8 mouse cellular contexts compared by ENCODE assay signal in the genomic region with DNA sequence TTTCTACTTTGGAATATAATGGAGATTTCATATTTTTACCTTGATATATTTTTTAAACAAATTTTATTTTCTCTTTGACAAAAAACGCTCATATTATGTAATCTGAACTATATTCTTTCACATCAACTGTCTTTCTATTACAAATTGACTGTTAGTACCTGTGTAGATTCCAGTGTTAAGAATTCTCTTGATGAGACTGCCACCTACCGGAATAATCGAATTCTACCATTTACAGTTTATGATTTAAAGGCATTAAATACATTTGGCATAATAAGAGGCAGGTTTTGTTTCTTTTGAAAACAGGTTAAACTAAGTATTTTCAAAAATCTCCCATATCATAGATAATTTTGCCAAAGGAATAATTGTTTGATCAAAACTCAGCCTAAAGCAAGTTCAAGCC.
DNase-seq lines count a peak whose midpoint lies in the region; ATAC-seq and TF ChIP-seq lines count a peak whose summit lies in the region.
"Had no signal": no experiment of that assay in that cellular context is flagged by ENCODE, and none has a peak within 500 bp of the region (broad histone marks: within the 10 kb centered on the region; RNA-seq: fewer than 3 reads in every experiment).

No protein-coding gene starts in this region.

- H3K36me3 ChIP-seq in kidney, postnatal 0 days (ENCODE audit: insufficient read depth, low read length) = no peaks in the 10 kb centered on the region
- no peaks in the 10 kb centered on the region for H3K36me3 ChIP-seq in kidney, embryonic 16.5 days (ENCODE audit: insufficient read depth, low read length)

- no peak overlapping the region for H3K9ac ChIP-seq in kidney, postnatal 0 days (ENCODE audit: low read depth, low read length)
- no peak overlapping the region for H3K9ac ChIP-seq in kidney, embryonic 16.5 days (replicated peaks; ENCODE audit: low read length)
- H3K9ac ChIP-seq: limb, embryonic 12.5 days had no signal

- H3K27me3 ChIP-seq in kidney, postnatal 0 days (ENCODE audit: insufficient read depth, low read length) = no peaks in the 10 kb centered on the region
- H3K27me3 ChIP-seq in kidney, embryonic 16.5 days (ENCODE audit: insufficient read depth, low read length) = no peaks in the 10 kb centered on the region
- H3K27me3 ChIP-seq: limb, embryonic 12.5 days had no signal

- no peak overlapping the region for H3K4me3 ChIP-seq in kidney, postnatal 0 days (replicated peaks; ENCODE audit: low read depth, low read length)
- no peak overlapping the region for H3K4me3 ChIP-seq in kidney, embryonic 16.5 days (ENCODE audit: low read length)
- H3K4me3 ChIP-seq: limb, embryonic 12.5 days had no signal

- no peak overlapping the region for H3K27ac ChIP-seq in kidney, postnatal 0 days
- no peak overlapping the region for H3K27ac ChIP-seq in kidney, embryonic 16.5 days (ENCODE audit: low read length)
- H3K27ac ChIP-seq: limb, embryonic 12.5 days had no signal

- peak; percentile 69 for DNase-seq in kidney, postnatal 0 days (ENCODE audit: low spot score)
- DNase-seq in CD4-positive helper T cell, adult 2 months (ENCODE audit: low read depth, low spot score) = peak; percentile 40
- DNase-seq in Muller cell, postnatal 12 days (ENCODE audit: inconsistent ontology term) = peak; percentile 33
- peak; percentile 19 for DNase-seq in large intestine, adult 2 months (ENCODE audit: low read depth, low spot score)
- no peak for DNase-seq in urinary bladder, postnatal 25 days (ENCODE audit: low spot score)
- no peak for DNase-seq in layer of hippocampus, adult 9-11 months

- no peak for ATAC-seq in kidney, postnatal 0 days (replicated peaks; ENCODE audit: low FRiP score, low read depth)
- no peak for ATAC-seq in kidney, embryonic 16.5 days (ENCODE audit: low FRiP score, low TSS enrichment)

- H3K9me3 ChIP-seq in kidney, postnatal 0 days (replicated peaks; ENCODE audit: low read length) = no peaks in the 10 kb centered on the region
- no peaks in the 10 kb centered on the region for H3K9me3 ChIP-seq in kidney, embryonic 16.5 days (ENCODE audit: low read length)
- H3K9me3 ChIP-seq: limb, embryonic 12.5 days had no signal

- peak; percentile 78 for TF ChIP-seq CTCF in kidney, postnatal 0 days (IDR thresholded peaks at IDR 0.05; ENCODE audit: low read depth)

- WGBS in kidney, postnatal 0 days = 17% methylated on average over 3 of the region's 3 CpGs
- WGBS in kidney, embryonic 16.5 days = 17% methylated on average over 3 of the region's 3 CpGs
- WGBS in large intestine, adult 2 months = 13% methylated on average over 3 of the region's 3 CpGs

- H3K4me1 ChIP-seq in kidney, postnatal 0 days (replicated peaks; ENCODE audit: insufficient read depth, low read length) = no peaks in the 10 kb centered on the region
- no peaks in the 10 kb centered on the region for H3K4me1 ChIP-seq in kidney, embryonic 16.5 days (ENCODE audit: insufficient read depth, low read length)
- H3K4me1 ChIP-seq: limb, embryonic 12.5 days had no signal

- no peak overlapping the region for H3K4me2 ChIP-seq in kidney, postnatal 0 days (ENCODE audit: low read length)
- no peak overlapping the region for H3K4me2 ChIP-seq in kidney, embryonic 16.5 days (replicated peaks; ENCODE audit: low read depth, low read length)
- H3K4me2 ChIP-seq: limb, embryonic 12.5 days had no signal

Comparison
In these comparisons a context has a peak if more than half of its experiments do, and no peak if none do; other contexts are left out.
1. DNase-seq: peak in kidney, postnatal 0 days (single experiment), CD4-positive helper T cell, adult 2 months (single experiment), Muller cell, postnatal 12 days (single experiment) and large intestine, adult 2 months (single experiment); none in urinary bladder, postnatal 25 days (single experiment) and layer of hippocampus, adult 9-11 months (single experiment).